Mouse (Mus musculus): ENCODE results near the gene Wfdc12. TPM values are rescaled to one million over a fixed set of nuclear protein-coding genes. Genes with fewer than 3 reads are reported as not detected.

The Wfdc12 gene
- polyA plus RNA-seq, 1 experiment from 2014 or later: not detected

DNA sequence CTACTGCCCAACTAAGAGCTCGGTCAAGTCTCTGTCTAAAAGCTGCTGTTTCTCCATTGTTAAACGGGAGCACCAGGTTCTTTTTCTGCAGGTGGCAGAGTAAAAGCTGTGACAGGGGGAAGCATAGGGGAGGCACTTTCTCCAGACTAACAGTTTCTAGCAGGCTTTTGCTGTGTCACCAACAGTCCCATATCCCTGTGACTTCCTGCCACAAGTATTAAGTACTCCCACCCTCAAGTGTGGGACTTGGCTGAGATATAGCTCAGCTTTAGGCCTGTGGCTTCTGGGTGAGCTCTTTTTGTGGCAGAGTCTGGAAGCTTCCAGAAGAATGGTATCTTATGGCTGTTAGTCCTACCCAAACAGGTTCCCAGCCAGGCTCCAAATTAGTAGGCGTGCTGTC lies 14.6 kb downstream of the Wfdc12 start:
- no peak overlapping the region for H3K27ac ChIP-seq
- H3K4me3 ChIP-seq (replicated peaks): no peak overlapping the region
- H3K9me3 ChIP-seq: no peaks in the 10 kb centered on the region
- H3K27me3 ChIP-seq: peaks cover 62% of the 10 kb centered on the region
- H3K4me2 ChIP-seq: no peak overlapping the region
- no peak overlapping the region for H3K9ac ChIP-seq (replicated peaks)
- peaks cover 11% of the 10 kb centered on the region for H3K4me1 ChIP-seq (replicated peaks)
- 82% methylated on average over 3 of the region's 3 CpGs for WGBS
- no peaks in the 10 kb centered on the region for H3K36me3 ChIP-seq
- no peak for ATAC-seq (ENCODE audit: insufficient number of reproducible peaks, insufficient read depth, low FRiP score, low TSS enrichment, low read depth)

- ATAC-seq (ENCODE audit: insufficient number of reproducible peaks, insufficient read depth, low FRiP score, low TSS enrichment, low read depth): no peak
- H3K27me3 ChIP-seq: peaks cover 68% of the 10 kb centered on the region
These were observed 15.6 kb downstream of the Wfdc12 start for GRCm38 (mm10) chr2:164174649-164175395.

GRCm38 (mm10) chr2:164173394-164173793 lies 17.0 kb downstream of the Wfdc12 start:
- Histone ChIP-seq H3K4me2 (no peak overlapping the region), H3K36me3 (no peaks in the 10 kb centered on the region), H3K9ac (replicated peaks) (no peak overlapping the region), H3K4me1 (replicated peaks) (peaks cover 22% of the 10 kb centered on the region), H3K27ac (no peak overlapping the region), H3K4me3 (replicated peaks) (no peak overlapping the region), H3K27me3 (peaks cover 71% of the 10 kb centered on the region), H3K9me3 (no peaks in the 10 kb centered on the region)
- ATAC-seq (ENCODE audit: insufficient number of reproducible peaks, insufficient read depth, low FRiP score, low TSS enrichment, low read depth): no peak
- 70% methylated on average over 3 of the region's 3 CpGs for WGBS

More at GRCm38 (mm10) chr2:164174649-164175395, 15.6 kb downstream of the Wfdc12 start:
- no peaks in the 10 kb centered on the region for H3K9me3 ChIP-seq
- peaks cover 18% of the 10 kb centered on the region for H3K4me1 ChIP-seq (replicated peaks)
- no peak overlapping the region for H3K4me2 ChIP-seq
- no peak overlapping the region for H3K27ac ChIP-seq
- no peak overlapping the region for H3K9ac ChIP-seq (replicated peaks)
- no peak overlapping the region for H3K4me3 ChIP-seq (replicated peaks)
- no peaks in the 10 kb centered on the region for H3K36me3 ChIP-seq
- 73% methylated on average over 8 of the region's 8 CpGs for WGBS

DNA sequence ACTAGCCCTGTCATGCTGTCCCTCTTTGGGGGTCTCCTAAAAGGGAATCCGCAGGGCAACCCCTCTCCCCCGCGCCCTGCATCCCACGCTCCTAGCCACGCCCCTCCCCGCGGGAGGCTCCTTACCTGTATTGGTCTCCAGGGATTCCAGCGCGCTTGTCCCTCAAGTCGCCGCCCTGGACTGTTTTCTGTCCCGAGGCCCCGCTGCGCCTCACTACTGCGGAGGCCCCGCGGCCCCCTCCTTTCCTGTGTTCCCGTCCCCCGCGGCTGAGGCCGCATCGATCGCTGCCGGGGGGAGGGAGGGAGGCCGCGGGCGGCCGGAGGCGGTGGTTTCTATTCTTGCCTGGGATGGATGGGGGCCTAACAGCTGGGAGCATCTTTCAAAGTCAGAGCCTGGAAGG lies 19.5 kb downstream of the Wfdc12 start, which contains the start of gene Kcns1:
TSS of gene Kcns1 (minus strand) at position 212 of the 400 bp plus-strand sequence.
- Histone ChIP-seq H3K27me3 (peaks cover 90% of the 10 kb centered on the region), H3K4me3 (replicated peaks) (peak within 1 kb of the TSS; percentile 41), H3K36me3 (no peaks in the 10 kb centered on the region), H3K27ac (no peak within 1 kb of the TSS), H3K9ac (replicated peaks) (peak within 1 kb of the TSS; percentile 50; the same call in 1 of the 2 replicates), H3K4me2 (peak within 1 kb of the TSS; percentile 70), H3K9me3 (no peaks in the 10 kb centered on the region), H3K4me1 (replicated peaks) (peaks cover 30% of the 10 kb centered on the region)
- no peak for ATAC-seq (ENCODE audit: insufficient number of reproducible peaks, insufficient read depth, low FRiP score, low TSS enrichment, low read depth)
- WGBS: under 1% methylated on average over 29 of the region's 29 CpGs

GRCm38 (mm10) chr2:164170326-164170725 lies 20.1 kb downstream of the Wfdc12 start:
- Histone ChIP-seq H3K27me3 (peaks cover 93% of the 10 kb centered on the region), H3K27ac (no peak overlapping the region), H3K9me3 (no peaks in the 10 kb centered on the region), H3K9ac (replicated peaks) (no peak overlapping the region), H3K4me3 (replicated peaks) (peak overlapping the region; percentile 41), H3K4me1 (replicated peaks) (peaks cover 30% of the 10 kb centered on the region), H3K4me2 (peak overlapping the region; percentile 70), H3K36me3 (no peaks in the 10 kb centered on the region)
- 7% methylated on average over 11 of the region's 11 CpGs for WGBS
- ATAC-seq (ENCODE audit: insufficient number of reproducible peaks, insufficient read depth, low FRiP score, low TSS enrichment, low read depth): no peak

DNA sequence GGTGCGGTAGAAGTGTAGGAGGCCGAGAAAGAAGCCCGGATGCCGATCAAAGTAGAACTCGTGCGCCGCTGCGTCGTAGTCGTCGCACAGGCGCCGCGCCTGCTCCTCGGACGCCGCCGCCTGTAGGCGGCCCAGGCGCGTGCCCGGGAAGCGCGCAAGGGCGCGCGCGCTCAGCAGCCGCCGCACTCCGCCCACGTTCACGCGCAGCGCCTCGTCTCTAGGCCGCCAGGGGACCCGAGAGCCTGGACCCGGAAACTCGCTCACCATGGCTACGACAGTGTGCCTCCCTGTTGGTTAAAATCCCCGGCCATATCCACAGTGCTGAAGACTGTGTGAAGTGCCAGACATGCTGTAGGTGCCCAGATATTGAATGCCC lies 21.8 kb downstream of the Wfdc12 start:
- Histone ChIP-seq H3K4me2 (peak overlapping the region; percentile 61), H3K9me3 (no peaks in the 10 kb centered on the region), H3K27ac (no peak overlapping the region), H3K9ac (replicated peaks) (peak overlapping the region; percentile 45; the same call in 1 of the 2 replicates), H3K27me3 (peaks cover 86% of the 10 kb centered on the region), H3K4me1 (replicated peaks) (peaks cover 30% of the 10 kb centered on the region), H3K4me3 (replicated peaks) (peak overlapping the region; percentile 41), H3K36me3 (no peaks in the 10 kb centered on the region)
- 13% methylated on average over 42 of the region's 42 CpGs for WGBS
- no peak for ATAC-seq (ENCODE audit: insufficient number of reproducible peaks, insufficient read depth, low FRiP score, low TSS enrichment, low read depth)

GRCm38 (mm10) chr2:164167752-164168570 lies 22.4 kb downstream of the Wfdc12 start:
- Histone ChIP-seq H3K27ac (no peak overlapping the region), H3K9me3 (no peaks in the 10 kb centered on the region), H3K27me3 (peaks cover 82% of the 10 kb centered on the region), H3K9ac (replicated peaks) (peak overlapping the region; percentile 45; the same call in 1 of the 2 replicates), H3K4me1 (replicated peaks) (peaks cover 30% of the 10 kb centered on the region), H3K4me3 (replicated peaks) (peak overlapping the region; percentile 41), H3K36me3 (no peaks in the 10 kb centered on the region), H3K4me2 (peak overlapping the region; percentile 61)
- no peak; the same call in 1 of the 2 replicates for ATAC-seq (ENCODE audit: insufficient number of reproducible peaks, insufficient read depth, low FRiP score, low TSS enrichment, low read depth)
- WGBS: 11% methylated on average over 90 of the region's 90 CpGs

DNA sequence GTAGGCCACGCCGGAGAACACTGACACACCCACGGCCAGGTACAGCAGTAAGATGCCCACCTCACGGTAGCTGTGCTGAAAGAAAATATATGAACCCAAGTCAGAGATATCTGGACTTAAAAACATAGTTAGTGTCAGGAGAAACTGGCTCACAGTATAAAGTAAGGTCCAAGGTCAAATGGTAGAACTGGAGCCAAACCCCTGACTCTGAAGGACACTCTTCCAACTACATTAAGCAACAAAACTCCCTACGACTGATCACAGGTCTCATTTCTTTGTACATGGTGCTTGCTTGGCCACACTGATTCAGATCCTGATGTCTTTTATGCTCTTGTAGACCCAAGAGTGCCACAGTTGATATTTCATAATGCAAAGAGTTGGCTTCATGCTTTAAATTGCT lies 25.5 kb downstream of the Wfdc12 start:
- Histone ChIP-seq H3K27me3 (peaks cover 55% of the 10 kb centered on the region), H3K9ac (replicated peaks) (no peak overlapping the region), H3K4me3 (replicated peaks) (no peak overlapping the region), H3K4me2 (no peak overlapping the region), H3K27ac (no peak overlapping the region), H3K4me1 (replicated peaks) (peaks cover 12% of the 10 kb centered on the region), H3K36me3 (no peaks in the 10 kb centered on the region), H3K9me3 (no peaks in the 10 kb centered on the region)
- WGBS: 90% methylated on average over 5 of the region's 5 CpGs
- ATAC-seq (ENCODE audit: insufficient number of reproducible peaks, insufficient read depth, low FRiP score, low TSS enrichment, low read depth): no peak

GRCm38 (mm10) chr2:164161515-164162055 lies 28.8 kb downstream of the Wfdc12 start:
- Histone ChIP-seq H3K9ac (replicated peaks) (no peak overlapping the region), H3K36me3 (peaks cover 6% of the 10 kb centered on the region; the same call in 1 of the 2 replicates), H3K4me2 (no peak overlapping the region), H3K4me3 (replicated peaks) (no peak overlapping the region), H3K9me3 (no peaks in the 10 kb centered on the region), H3K27me3 (peaks cover 21% of the 10 kb centered on the region), H3K4me1 (replicated peaks) (no peaks in the 10 kb centered on the region), H3K27ac (no peak overlapping the region)
- 84% methylated on average over 11 of the region's 11 CpGs for WGBS
- no peak for ATAC-seq (ENCODE audit: insufficient number of reproducible peaks, insufficient read depth, low FRiP score, low TSS enrichment, low read depth)

DNA sequence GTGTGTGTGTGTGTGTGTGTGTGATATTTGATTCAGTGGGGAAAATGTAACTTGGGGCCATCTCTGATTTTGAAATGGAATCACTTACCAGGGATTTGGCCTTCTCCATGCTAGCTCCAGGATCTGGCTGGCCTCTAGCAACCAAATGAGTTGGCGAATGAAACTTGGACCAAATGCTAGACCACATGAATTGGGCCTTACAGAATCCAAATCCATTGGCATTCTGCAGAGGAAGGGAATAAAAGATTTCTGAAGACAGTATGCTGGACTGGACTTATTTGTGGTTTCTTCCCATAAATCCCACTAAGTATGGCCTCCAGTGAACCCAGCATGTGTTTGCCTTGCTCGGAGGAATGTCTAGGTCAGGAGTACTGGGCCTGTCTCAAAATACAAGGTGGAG lies 31.6 kb downstream of the Wfdc12 start:
- Histone ChIP-seq H3K4me1 (replicated peaks) (no peaks in the 10 kb centered on the region), H3K9me3 (no peaks in the 10 kb centered on the region), H3K4me3 (replicated peaks) (no peak overlapping the region), H3K36me3 (peaks cover 22% of the 10 kb centered on the region; the same call in 1 of the 2 replicates), H3K4me2 (no peak overlapping the region), H3K27ac (no peak overlapping the region), H3K27me3 (peaks cover 4% of the 10 kb centered on the region; the same call in 1 of the 2 replicates), H3K9ac (replicated peaks) (no peak overlapping the region)
- no peak for ATAC-seq (ENCODE audit: insufficient number of reproducible peaks, insufficient read depth, low FRiP score, low TSS enrichment, low read depth)
- 78% methylated on average over 2 of the region's 2 CpGs for WGBS

- no peak overlapping the region for H3K4me3 ChIP-seq (replicated peaks)
- no peaks in the 10 kb centered on the region for H3K27me3 ChIP-seq
- H3K9ac ChIP-seq (replicated peaks): no peak overlapping the region
- 87% methylated on average over 7 of the region's 7 CpGs for WGBS
- peaks cover 6% of the 10 kb centered on the region for H3K4me1 ChIP-seq (replicated peaks)
- H3K9me3 ChIP-seq: no peaks in the 10 kb centered on the region
- no peak for ATAC-seq (ENCODE audit: insufficient number of reproducible peaks, insufficient read depth, low FRiP score, low TSS enrichment, low read depth)
- peaks cover 48% of the 10 kb centered on the region for H3K36me3 ChIP-seq
- H3K27ac ChIP-seq: no peak overlapping the region
- H3K4me2 ChIP-seq: no peak overlapping the region
These were observed 34.2 kb downstream of the Wfdc12 start for GRCm38 (mm10) chr2:164156158-164156557.
